Mouse (Mus musculus): ENCODE measurements at regions not wholly inside any gene's neighbourhood (a gene's known extent, or its start where the extent isn't known, plus 50 kb on each side); places are given as distances from the start of the nearest gene placed in this dataset.

GRCm38 (mm10) chr12:9355512-9355911, 214.4 kb upstream of the Osr1 start:
- TF ChIP-seq CTCF (IDR thresholded peaks at IDR 0.05; ENCODE audit: low read depth) (no peak), EP300 (optimal IDR thresholded peaks at IDR 0.05) (no peak)
